ENCODE assay signal across 8 mouse cellular contexts in genomic region chr15:85669652-85670175, GRCm38 (mm10).
A peak's percentile ranks its signal among the peaks of the same experiment; 100 is the strongest.
DNase-seq lines count a peak whose midpoint lies in the region; ATAC-seq and TF ChIP-seq lines count a peak whose summit lies in the region.

No protein-coding gene starts in this region.

- no peak for TF ChIP-seq EP300 in liver, postnatal 0 days (IDR thresholded peaks at IDR 0.05; ENCODE audit: low read depth)

- no peak for TF ChIP-seq CTCF in kidney, postnatal 0 days (IDR thresholded peaks at IDR 0.05; ENCODE audit: low read depth)
- no peak for TF ChIP-seq CTCF in liver, postnatal 0 days (IDR thresholded peaks at IDR 0.05; ENCODE audit: low read depth)
- no peak for TF ChIP-seq CTCF in olfactory bulb, adult 2 months (IDR thresholded peaks at IDR 0.05; ENCODE audit: insufficient read depth, low read depth, low read length)

- peak overlapping the region; percentile 75; the same call in 1 of the 2 replicates for H3K9ac ChIP-seq in ES-E14 (ENCODE audit: insufficient read depth, low read depth, low read length, poor library complexity, severe bottlenecking)
- H3K9ac ChIP-seq in heart, embryonic 12.5 days: peak overlapping the region; percentile 93
- peak overlapping the region; percentile 99 for H3K9ac ChIP-seq in kidney, postnatal 0 days (ENCODE audit: low read depth, low read length)
- no peak overlapping the region; the same call in 1 of the 2 replicates for H3K9ac ChIP-seq in liver, postnatal 0 days (replicated peaks)

- H3K9me3 ChIP-seq in ES-E14 (ENCODE audit: control insufficient read depth, insufficient read depth, low read depth, low read length): no peaks in the 10 kb centered on the region
- H3K9me3 ChIP-seq in heart, embryonic 12.5 days (replicated peaks): no peaks in the 10 kb centered on the region
- H3K9me3 ChIP-seq in kidney, postnatal 0 days (replicated peaks; ENCODE audit: low read length): no peaks in the 10 kb centered on the region
- H3K9me3 ChIP-seq in liver, postnatal 0 days (ENCODE audit: low read length): no peaks in the 10 kb centered on the region

- H3K36me3 ChIP-seq in ES-E14 (ENCODE audit: control insufficient read depth, insufficient read depth, low read length, poor library complexity, severe bottlenecking): no peaks in the 10 kb centered on the region
- no peaks in the 10 kb centered on the region; the same call in 1 of the 2 replicates for H3K36me3 ChIP-seq in heart, embryonic 12.5 days
- H3K36me3 ChIP-seq in kidney, postnatal 0 days (ENCODE audit: insufficient read depth, low read length): 0 out of 2 replicates have a peak, but pooled peaks cover 2% of the 10 kb centered on the region
- H3K36me3 ChIP-seq in liver, postnatal 0 days (replicated peaks; ENCODE audit: insufficient read depth, low read length): no peaks in the 10 kb centered on the region

- H3K4me1 ChIP-seq in ES-E14 (ENCODE audit: control insufficient read depth in 2 of 2, insufficient read depth in 2 of 2, low read length in 2 of 2, poor library complexity in 1 of 2): no peaks in the 10 kb centered on the region; a peak in 1 of 4 replicates
- peaks cover 17% of the 10 kb centered on the region for H3K4me1 ChIP-seq in heart, embryonic 12.5 days (replicated peaks)
- peaks cover 25% of the 10 kb centered on the region for H3K4me1 ChIP-seq in kidney, postnatal 0 days (replicated peaks; ENCODE audit: insufficient read depth, low read length)
- no peaks in the 10 kb centered on the region for H3K4me1 ChIP-seq in liver, postnatal 0 days (ENCODE audit: insufficient read depth)
- H3K4me1 ChIP-seq in olfactory bulb, adult 2 months (ENCODE audit: control insufficient read depth, insufficient read depth, low read length): peaks cover 12% of the 10 kb centered on the region

- H3K27ac ChIP-seq in ES-E14 (ENCODE audit: insufficient read depth, low read depth, low read length, poor library complexity, severe bottlenecking): no peak overlapping the region
- peak overlapping the region; percentile 67 for H3K27ac ChIP-seq in heart, embryonic 12.5 days (ENCODE audit: poor library complexity, severe bottlenecking)
- H3K27ac ChIP-seq in kidney, postnatal 0 days: peak overlapping the region; percentile 99
- peak overlapping the region; percentile 76 for H3K27ac ChIP-seq in liver, postnatal 0 days (ENCODE audit: low read depth)
- H3K27ac ChIP-seq in olfactory bulb, adult 2 months (ENCODE audit: insufficient read depth, low read depth, low read length): peak overlapping the region; percentile 100

- no peak for DNase-seq in ES-E14 (ENCODE audit: low read depth, low spot score)
- DNase-seq in adrenal gland, postnatal 36 days: peak; percentile 91
- DNase-seq in fibroblast of lung, adult 2 months (ENCODE audit: low read depth): peak; percentile 98
- peak; percentile 60 for DNase-seq in kidney, postnatal 0 days (ENCODE audit: low spot score)
- DNase-seq in liver, postnatal 0 days: no peak
- no peak for DNase-seq in natural killer cell, adult 2 months (ENCODE audit: low spot score in 2 of 2)

- peak overlapping the region; percentile 77 to 93 for H3K4me3 ChIP-seq in ES-E14 (ENCODE audit: insufficient read depth in 1 of 2, low read depth in 1 of 2, low read length in 2 of 2, poor library complexity in 1 of 2, severe bottlenecking in 1 of 2)
- H3K4me3 ChIP-seq in heart, embryonic 12.5 days: peak overlapping the region; percentile 89
- peak overlapping the region; percentile 92 for H3K4me3 ChIP-seq in kidney, postnatal 0 days (replicated peaks; ENCODE audit: low read depth, low read length)
- peak overlapping the region; percentile 56 for H3K4me3 ChIP-seq in liver, postnatal 0 days (ENCODE audit: low read depth, low read length)
- H3K4me3 ChIP-seq in olfactory bulb, adult 2 months (ENCODE audit: insufficient read depth, low read depth, low read length): peak overlapping the region; percentile 93

- 37% methylated on average over 15 of the region's 15 CpGs for WGBS in heart, embryonic 12.5 days
- 18% methylated on average over 15 of the region's 15 CpGs for WGBS in kidney, postnatal 0 days
- 46% methylated on average over 15 of the region's 15 CpGs for WGBS in liver, postnatal 0 days (ENCODE audit: insufficient replicate concordance)
- 3% methylated on average over 15 of the region's 15 CpGs for WGBS in olfactory bulb, adult 2 months

- peak overlapping the region; percentile 85 for H3K4me2 ChIP-seq in heart, embryonic 12.5 days
- H3K4me2 ChIP-seq in kidney, postnatal 0 days (ENCODE audit: low read length): peak overlapping the region; percentile 87
- peak overlapping the region; percentile 75 for H3K4me2 ChIP-seq in liver, postnatal 0 days (ENCODE audit: low read depth, low read length)

- H3K27me3 ChIP-seq in heart, embryonic 12.5 days (replicated peaks): peaks cover 68% of the 10 kb centered on the region
- H3K27me3 ChIP-seq in kidney, postnatal 0 days (ENCODE audit: insufficient read depth, low read length): no peaks in the 10 kb centered on the region
- peaks cover 48% of the 10 kb centered on the region for H3K27me3 ChIP-seq in liver, postnatal 0 days (ENCODE audit: insufficient read depth, low read length)

- no peak for TF ChIP-seq POLR2A in olfactory bulb, adult 2 months (IDR thresholded peaks at IDR 0.05; ENCODE audit: insufficient read depth, low read depth, low read length)

- in situ Hi-C loops in ES-E14 (cut with MboI; ENCODE audit: low sequenced_read_pairs in 2 of 2, unreplicated experiment in 2 of 2): no loop called here

- peak; percentile 16; the same call in 1 of the 2 replicates for ATAC-seq in heart, embryonic 12.5 days (ENCODE audit: insufficient number of reproducible peaks, low FRiP score)
- ATAC-seq in kidney, postnatal 0 days (replicated peaks; ENCODE audit: low FRiP score, low read depth): no peak
- no peak for ATAC-seq in liver, postnatal 0 days

TF ChIP-seq in ES-E14, 5 proteins besides CTCF, POLR2A, EP300 and RAD21:
- no peak for TF ChIP-seq HCFC1 (IDR thresholded peaks at IDR 0.05; ENCODE audit: borderline replicate concordance, insufficient read depth, low read length)
- TF ChIP-seq ZNF384 (IDR thresholded peaks at IDR 0.05; ENCODE audit: low read depth, low read length): no peak
- TF ChIP-seq CHD2 (IDR thresholded peaks at IDR 0.05; ENCODE audit: low read depth, low read length): no peak
- TF ChIP-seq MAFK (IDR thresholded peaks at IDR 0.05; ENCODE audit: insufficient read depth, low read depth, low read length): no peak
- no peak for TF ChIP-seq ZC3H11A (IDR thresholded peaks at IDR 0.05; ENCODE audit: borderline replicate concordance, low read depth, low read length)

Comparison
In these comparisons a context has a peak if more than half of its experiments do, and no peak if none do; other contexts are left out.
1. DNase-seq: peak in adrenal gland, postnatal 36 days (2 of 2), fibroblast of lung, adult 2 months (single experiment) and kidney, postnatal 0 days (single experiment); none in ES-E14 (single experiment), liver, postnatal 0 days (single experiment) and natural killer cell, adult 2 months (0 of 2).
2. Peak in every context shown above with its lines, with median percentiles within 50 percentile points of each other: H3K4me3 ChIP-seq and H3K4me2 ChIP-seq.